Mouse (Mus musculus): ENCODE measurements around the gene Best3. TPM values are rescaled to one million over a fixed set of nuclear protein-coding genes. Genes with fewer than 3 reads are reported as not detected.
"Not testable (repeated sequence)": the region's sequence is repeated elsewhere in the genome, so short reads cannot be mapped to it uniquely, and the experiment has no call there.

The Best3 gene
- polyA plus RNA-seq, 1 experiment = 0.77 TPM

DNA sequence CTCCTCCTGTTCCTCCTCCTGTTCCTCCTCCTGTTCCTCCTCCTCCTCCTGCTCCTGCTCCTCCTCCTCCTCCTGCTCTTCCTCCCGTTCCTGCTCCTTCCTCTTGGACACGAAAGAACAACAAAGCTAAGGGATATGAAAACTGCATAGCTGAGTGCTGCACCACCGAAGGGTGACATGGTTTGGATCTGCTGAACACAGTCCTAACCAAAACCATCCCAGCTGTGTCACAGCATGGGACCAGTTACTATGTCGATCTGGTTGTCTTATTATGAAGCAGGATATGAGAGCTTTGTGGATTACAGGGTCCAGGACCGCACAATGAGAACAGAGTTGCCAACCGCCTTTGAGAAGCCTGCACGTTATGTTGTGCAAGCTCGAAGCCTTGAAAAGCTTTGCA lies 40.1 kb downstream of the Best3 start:
- DNase-seq (ENCODE audit: low read depth) = no peak

DNA sequence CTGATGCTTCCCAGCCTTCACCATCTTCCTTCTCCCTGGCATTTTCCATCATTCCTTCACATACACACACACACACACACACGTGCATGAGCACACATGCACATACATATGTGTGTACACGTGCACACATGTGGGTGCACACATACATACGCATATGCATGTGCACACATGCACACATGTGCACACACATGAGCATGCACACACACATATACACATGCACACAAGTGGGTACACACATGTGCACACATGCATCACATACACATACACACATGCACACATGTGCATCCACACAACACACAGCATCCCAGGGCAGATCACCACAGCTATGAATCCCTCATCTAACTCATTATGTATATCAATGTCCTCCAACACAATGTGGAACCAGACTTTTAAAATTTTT lies 45.0 kb downstream of the Best3 start:
- no peak for DNase-seq (ENCODE audit: low read depth)

DNA sequence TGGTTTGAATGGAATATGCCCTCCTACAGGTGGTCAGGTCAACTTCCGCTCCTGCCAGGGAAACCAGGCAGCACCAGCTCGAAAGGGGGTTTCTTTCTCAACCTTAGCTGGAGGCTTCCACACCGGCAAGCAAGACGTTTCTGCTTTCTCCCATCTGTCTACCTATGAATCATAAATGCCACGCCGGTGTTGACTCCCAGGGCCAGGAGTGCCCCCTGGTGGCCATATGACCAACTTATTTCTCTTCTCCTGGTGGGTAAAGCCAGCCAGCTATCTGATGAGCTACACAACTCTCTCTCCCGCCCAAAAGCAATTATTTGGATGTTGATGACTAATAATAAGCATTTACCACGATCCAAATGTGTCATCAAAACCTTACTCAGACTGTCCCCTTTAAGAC lies 47.7 kb downstream of the Best3 start:
- DNase-seq (ENCODE audit: low read depth) = no peak

DNA sequence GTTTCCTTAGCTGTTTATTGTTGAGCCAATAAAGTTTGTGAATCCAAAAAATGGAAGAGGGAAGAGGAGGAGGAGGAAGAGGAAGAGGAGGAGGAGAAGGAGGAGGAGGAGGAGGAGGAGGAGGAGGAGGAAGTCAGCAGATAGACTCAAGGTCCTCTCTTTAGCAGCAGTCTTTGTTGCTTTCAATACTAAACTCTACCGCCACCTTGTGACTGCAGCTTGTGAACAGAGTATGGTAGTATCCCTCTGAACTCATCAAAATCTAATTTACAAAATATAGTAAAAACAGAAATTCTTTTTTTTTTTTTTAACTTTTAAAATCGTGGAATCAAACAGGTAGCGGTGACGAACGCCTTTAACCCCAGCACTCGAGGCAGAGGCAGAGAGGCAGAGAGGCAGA lies 54.2 kb downstream of the Best3 start:
- DNase-seq (ENCODE audit: low read depth) = no peak

DNA sequence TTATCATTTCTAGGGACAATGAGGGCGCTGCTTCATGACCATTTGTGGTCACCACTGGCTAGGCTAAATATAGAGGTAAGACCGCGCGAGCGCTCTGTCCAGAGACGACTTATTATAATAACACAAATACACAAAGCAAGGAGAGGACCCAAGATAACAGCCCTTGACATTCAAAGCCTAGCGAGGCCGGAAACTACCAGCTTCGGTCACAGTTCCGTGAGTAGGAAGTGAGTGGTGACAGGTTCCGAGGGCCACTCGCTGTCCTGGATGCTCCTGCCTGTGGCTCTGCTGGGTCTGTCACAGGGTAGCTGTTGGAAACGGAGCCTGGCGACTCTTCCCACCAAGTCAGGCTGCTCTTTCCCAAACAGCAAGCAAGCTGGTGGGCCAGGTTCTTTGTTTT lies 56.2 kb downstream of the Best3 start:
- no peak for DNase-seq (ENCODE audit: low read depth)

DNA sequence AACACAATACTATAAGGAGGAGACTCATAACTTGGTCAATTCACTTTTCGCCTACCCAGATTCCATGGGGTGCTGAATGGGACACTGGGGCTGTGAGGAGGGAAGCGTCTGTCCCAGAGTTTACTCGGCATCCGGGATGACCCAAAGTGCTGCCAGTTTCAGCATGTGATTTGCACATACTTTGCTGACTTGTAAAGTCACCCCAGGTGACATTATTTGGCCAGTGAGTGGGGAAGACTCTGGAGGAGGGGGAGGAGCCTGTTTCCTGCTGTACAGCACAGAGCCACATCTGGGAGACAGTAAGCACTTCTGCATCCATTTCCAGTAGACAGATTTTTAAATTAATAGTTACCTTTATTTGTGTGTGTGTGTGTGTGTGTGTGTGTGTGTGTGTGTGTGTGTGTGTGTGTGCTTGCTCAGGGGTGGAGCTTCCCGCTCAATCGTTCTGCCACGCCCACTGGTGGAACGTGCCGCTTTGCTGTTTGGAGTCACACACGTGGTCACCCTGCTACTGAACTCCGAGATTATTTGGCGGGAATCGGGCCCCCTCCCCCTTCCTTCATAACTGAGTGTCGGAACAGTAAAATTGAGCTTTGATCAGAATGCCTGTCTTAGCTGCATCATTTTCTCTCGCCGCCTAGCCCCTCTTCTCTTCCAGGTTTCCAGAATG lies 57.5 kb downstream of the Best3 start:
- DNase-seq (ENCODE audit: low read depth) = not testable (repeated sequence)

DNA sequence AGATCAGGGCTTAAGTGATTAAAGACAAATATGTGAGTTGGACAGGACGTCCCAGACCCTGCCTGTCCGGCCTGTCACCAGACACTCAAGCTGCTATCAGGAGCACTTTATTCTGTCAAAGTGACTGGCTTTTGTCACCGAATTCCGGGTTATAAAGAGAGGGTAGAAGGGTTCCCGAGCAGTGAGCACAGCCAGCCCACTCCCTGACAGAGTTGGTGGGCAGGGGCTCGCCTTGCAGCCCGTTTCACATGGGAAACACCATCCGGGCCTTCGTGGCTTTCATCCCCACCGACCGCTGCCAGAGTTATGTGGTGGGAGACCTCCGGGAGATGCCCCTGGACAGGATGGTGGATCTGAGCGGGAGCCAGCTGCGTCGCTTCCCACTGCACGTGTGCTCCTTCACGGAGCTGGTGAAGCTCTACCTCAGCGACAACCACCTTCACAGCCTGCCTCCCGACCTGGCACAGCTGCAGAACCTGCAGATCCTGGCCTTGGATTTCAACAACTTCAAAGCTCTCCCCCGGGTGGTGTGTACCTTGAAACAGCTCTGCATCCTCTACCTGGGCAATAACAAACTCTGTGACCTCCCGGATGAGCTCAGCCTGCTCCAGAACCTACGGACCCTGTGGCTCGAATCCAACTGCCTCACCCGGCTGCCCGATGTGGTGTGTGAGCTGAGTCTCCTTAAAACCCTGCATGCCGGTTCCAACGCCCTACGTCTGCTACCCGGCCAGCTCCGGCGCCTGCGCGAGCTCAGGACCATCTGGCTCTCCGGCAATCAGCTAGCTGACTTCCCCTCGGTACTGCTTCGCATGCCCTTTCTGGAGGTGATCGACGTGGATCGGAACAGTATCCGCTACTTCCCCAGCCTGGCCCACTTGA lies 59.3 kb downstream of the Best3 start, which contains the start of gene Lrrc10:
Lrrc10 (plus strand) TSS at position 167 of the 882 bp plus-strand sequence.
- DNase-seq (ENCODE audit: low read depth) = no peak

DNA sequence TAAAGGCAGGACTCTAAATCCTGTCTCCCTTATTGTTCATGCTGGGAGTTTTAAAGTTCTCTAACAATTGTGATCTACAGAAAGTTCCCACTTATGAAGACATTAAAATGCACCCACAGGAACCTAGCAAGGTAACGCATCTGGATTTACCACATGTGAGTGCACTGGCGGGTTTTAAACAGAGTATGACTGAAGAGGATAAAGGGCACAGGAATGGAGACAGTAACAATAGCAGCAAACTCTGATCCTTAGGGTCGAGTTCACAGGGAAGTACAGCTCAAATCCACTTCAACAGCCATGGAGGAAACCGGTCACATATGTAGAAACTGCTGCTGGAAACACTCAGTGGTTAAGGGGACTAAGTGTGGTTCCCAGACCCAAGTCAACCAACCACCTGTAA lies 63.1 kb downstream of the Best3 start:
- DNase-seq (ENCODE audit: low read depth) = no peak

DNA sequence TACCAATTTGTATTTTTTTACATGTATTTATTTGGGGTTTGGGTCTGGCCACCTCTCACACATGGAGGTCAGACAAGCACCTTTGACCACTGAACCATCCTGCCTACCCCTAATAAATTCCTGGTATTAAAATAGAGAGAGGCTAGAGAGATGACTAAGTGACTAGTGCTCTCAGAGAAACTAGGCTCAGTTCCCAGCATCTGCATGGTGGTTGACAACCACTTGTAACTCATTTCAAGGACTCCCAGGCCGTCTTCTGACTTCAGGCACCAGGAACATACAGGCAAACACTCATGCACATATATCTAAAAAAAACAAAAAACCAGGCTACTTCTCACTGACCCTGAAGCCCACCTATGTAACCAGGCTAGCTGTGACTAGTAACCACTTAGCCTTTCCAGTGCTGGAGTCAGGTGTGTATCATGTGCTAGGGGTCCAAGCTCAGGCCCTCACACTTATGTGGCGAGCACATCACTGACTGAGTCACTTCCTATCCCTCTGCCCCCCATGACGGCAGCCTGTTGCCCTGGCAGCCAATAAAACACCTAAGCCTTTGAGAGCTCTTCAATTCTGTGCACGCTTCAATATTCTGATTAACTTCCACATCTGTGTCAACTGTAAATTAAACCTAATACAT lies 64.0 kb downstream of the Best3 start:
- DNase-seq (ENCODE audit: low read depth) = no peak

DNA sequence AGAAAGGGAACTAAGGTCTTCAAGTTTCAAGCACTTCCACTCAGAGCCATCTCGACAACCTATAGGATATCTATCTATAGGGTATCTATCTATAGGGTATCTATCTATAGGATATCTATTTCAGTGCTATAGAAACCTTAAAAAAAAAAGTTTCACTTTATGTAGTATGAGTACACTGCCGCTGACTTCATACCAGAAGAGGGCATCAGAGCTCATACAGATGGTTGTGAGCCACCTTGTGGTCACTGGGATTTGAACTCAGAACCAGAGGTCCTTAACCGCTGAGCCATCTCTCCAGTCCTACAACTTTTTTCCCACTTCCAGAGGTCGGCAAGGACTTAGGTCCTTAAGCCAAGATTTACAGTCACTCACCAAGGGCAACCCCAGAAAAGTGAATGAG lies 69.6 kb downstream of the Best3 start:
- no peak for DNase-seq (ENCODE audit: low read depth)

DNA sequence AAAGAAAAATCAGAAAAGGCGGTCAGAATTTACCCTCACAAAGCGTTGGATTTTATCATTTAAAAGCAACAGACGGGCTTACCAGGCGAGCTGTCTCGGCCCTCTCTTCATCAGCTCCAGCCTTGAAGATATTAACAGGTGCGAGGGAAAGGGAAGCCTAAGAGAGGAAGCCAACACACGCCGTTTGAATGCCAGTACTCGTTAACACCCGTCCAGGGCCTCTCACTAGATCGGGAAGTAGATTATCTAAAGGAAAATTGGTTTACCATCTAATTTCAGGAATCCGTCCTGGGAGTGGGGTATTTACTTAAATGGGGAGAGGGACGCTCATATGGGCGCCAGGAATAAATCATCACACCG lies 76.8 kb downstream of the Best3 start:
- DNase-seq (ENCODE audit: low read depth) = no peak

DNA sequence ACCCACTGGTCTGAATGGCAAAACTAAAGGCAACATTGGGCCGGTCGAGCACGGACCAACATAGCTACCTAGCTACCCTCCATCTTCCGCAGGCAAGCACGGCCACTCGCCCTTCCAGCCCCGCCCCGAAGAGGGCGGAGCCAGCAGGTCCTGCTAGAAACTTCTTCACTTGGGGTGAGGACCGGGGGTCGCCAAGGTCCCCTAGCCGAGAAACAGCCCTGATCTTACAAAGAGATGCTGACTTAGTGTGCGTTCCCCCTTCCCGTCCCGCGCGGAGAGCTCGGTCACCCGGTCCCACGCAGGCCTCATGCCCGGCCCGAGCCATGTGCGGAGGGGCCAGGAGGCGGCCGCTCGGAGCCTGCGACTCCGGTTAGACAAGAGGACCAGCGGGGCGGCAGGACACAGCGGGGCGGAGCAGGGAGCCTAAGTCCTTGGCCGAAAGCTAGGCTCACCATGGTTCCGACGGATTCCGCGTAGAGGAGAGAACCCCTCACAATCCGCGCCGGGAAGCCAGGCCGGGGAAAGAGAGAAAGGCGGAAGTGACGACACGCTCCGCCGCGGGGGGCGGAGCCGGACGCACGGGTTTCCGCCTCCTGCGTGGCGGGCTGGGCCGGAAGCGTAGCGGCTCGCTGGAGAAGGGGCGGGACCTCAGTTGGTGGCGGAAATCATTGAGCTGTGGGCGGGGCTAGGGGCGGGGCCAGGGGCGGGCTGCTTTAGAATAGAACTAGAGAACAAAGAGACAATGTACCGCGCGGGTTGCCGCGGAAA lies 77.3 kb downstream of the Best3 start, which contains the start of gene Cct2:
Cct2 (minus strand) TSS at position 561 of the 768 bp plus-strand sequence.
- peak; percentile 45 for DNase-seq (ENCODE audit: low read depth)

DNA sequence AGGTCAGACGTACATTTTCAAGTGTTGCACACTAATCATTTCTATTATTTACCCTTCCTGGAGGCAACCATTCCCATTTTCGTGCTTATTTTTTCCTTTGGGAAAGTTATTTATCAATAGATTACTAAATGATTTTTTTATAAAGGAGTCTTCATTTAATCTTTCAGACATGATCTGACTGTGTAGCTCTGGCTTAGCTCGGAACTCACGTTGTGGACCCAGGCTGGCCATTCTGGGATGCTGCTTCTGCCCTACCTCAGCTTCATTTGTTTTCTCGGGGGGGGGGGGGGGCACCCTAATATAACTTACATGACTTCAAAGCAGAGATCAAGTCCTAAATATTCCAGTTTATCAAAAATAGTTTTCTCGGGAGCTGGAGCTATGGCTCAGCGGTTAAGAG lies 78.0 kb downstream of the Best3 start:
- DNase-seq (ENCODE audit: low read depth) = no peak

DNA sequence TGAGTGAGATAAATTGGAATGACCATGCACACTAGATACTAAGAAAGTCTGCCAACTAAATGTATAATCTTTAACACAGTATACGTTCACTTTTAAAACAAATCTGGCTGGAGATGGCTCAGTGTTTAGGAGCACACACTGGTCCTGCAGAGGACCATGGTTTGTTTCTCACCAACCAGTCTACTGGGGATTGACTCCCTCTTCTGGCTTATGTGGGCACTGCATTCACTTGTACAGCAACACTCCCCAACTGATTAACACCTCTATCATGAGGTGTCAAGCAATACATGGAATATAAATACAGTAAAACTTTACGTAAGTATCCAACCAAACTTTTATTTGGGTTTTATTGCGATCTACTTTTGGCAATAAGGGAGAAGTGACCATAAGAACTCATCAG lies 83.0 kb downstream of the Best3 start:
- DNase-seq (ENCODE audit: low read depth) = no peak

DNA sequence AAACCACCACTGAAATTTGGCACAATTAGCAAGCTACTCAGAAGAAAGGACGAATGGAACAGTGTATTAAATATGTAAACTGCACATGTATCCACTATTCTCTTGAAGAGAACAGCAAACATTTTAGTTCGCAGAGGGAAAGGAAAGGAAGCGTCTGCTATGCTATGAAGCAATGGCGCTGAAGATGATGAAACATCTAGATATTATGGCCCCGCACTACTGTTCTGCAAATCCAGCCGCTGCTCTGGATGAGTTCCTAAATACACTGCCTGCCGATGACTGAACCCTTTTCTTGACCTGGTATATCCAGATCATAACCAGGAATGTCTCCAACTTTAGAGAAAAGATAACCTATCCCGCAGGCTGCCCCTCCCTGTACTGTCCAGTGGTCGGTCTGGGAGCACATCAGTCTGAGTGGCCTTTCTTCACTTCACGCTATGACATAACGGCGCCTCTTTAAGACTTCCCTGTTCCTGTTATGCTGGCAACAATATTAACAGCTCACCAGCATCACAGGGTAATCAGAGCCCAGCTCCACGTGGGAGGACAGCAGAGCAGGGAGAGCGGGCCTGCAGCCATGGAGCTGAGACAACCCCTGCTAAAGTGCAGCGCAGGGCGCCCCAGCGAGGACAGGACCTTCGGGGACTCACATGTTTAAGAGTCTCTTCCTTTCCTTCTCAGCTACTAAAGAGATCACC lies 86.2 kb downstream of the Best3 start:
- DNase-seq (ENCODE audit: low read depth) = no peak

DNA sequence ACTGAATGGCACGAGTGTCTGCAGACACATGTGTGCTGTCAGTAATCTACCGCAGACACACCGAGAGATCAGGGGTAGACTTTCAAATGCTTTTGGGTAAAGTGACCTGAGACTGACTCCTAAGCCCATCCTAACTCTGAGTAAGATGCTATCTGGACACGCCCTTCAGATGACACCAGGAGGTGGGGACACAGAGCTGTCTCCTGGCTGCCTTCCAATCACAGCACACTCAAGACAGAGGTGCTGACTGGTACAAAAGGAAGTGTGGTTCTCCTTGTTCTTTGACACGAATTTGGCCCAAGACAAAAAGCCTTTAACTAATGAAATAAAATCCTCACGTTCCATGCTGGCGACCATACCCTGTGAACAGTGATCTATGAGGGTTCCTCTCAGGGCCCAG lies 87.1 kb downstream of the Best3 start:
- DNase-seq (ENCODE audit: low read depth) = no peak

Other genes starting within 250 kb of the Best3 start
- gene Myrfl, start 89.4 kb upstream of the Best3 start, polyA plus RNA-seq (2012; rRNA removed) = 0.04 and 0.07 TPM in 2 replicates
- 293 and 458 TPM in 2 replicates for gene Rab3ip, start 35.5 kb upstream of the Best3 start, polyA plus RNA-seq (2012; rRNA removed)
- not detected in 2 replicates for gene Gm10271, start 13.7 kb upstream of the Best3 start, polyA plus RNA-seq (2012; rRNA removed)
- 0.07 TPM in 1 of 2 replicates, not detected in the other for gene Lrrc10, start 59.0 kb downstream of the Best3 start, polyA plus RNA-seq (2012; rRNA removed)
- gene Cct2, start 77.5 kb downstream of the Best3 start, polyA plus RNA-seq (2012; rRNA removed) = 96.9 and 108 TPM in 2 replicates
- 16.0 and 18.6 TPM in 2 replicates for gene Frs2, start 162.2 kb downstream of the Best3 start, polyA plus RNA-seq (2012; rRNA removed)
- gene Yeats4, start 238.2 kb downstream of the Best3 start, polyA plus RNA-seq (2012; rRNA removed) = 18.2 and 21.8 TPM in 2 replicates

All from gonadal fat pad, adult 2 months (tissue).